Mouse (Mus musculus) stomach, embryonic 15.5 days (tissue): ENCODE measurements around the gene Gbgt1. TPM values are rescaled to one million over a fixed set of nuclear protein-coding genes. Genes with fewer than 3 reads are reported as not detected.

Experiments used
- ATAC-seq: fragments of 200-750 bp; cut with Nextera tagmentation; 2 replicates; pipeline ENCODE4 v1.8.0; 2017; ENCODE audit warnings: low read depth, moderate number of reproducible peaks, moderate TSS enrichment; ENCODE audit not compliant: insufficient read depth, low FRiP score
- H3K27ac ChIP-seq: fragments of 300-500 bp; sonication (generic); 2 replicates; pipeline ENCODE4 v1.5.1; 2015; ENCODE audit warnings: mild to moderate bottlenecking, inconsistent platforms
- H3K27me3 ChIP-seq: fragments of 300-500 bp; sonication (generic); replicated peaks from 2 replicates; pipeline ENCODE4 v1.6.1; 2015; ENCODE audit warnings: inconsistent platforms
- H3K36me3 ChIP-seq: fragments of 300-500 bp; sonication (generic); 2 replicates; pipeline ENCODE4 v1.6.1; 2015; ENCODE audit warnings: inconsistent platforms
- H3K4me1 ChIP-seq: fragments of 300-500 bp; sonication (generic); 2 replicates; pipeline ENCODE4 v1.6.1; 2015; ENCODE audit warnings: inconsistent platforms
- H3K4me2 ChIP-seq: fragments of 300-500 bp; sonication (generic); 2 replicates; pipeline ENCODE4 v1.6.1; 2015; ENCODE audit warnings: mild to moderate bottlenecking, inconsistent platforms
- H3K4me3 ChIP-seq: fragments of 300-500 bp; sonication (generic); replicated peaks from 2 replicates; pipeline ENCODE4 v1.5.1; 2015; ENCODE audit warnings: inconsistent platforms
- H3K9ac ChIP-seq: fragments of 300-500 bp; sonication (generic); 2 replicates; pipeline ENCODE4 v1.6.1; 2015; ENCODE audit warnings: inconsistent platforms
- H3K9me3 ChIP-seq: fragments of 300-500 bp; sonication (generic); 2 replicates; pipeline ENCODE4 v1.6.1; 2016; ENCODE audit warnings: inconsistent platforms
- WGBS: fragments of 180-500 bp; shearing (Covaris S2); methylation state at CpG from one replicate; pipeline ENCODE4 v1.1.7; 2015; 5-methylcytosine and 5-hydroxymethylcytosine counted together
- polyA plus RNA-seq: library from polyadenylated mRNA; unstranded; fragments of >200 nt; fragmentation: Nextera tagmentation; extraction: Ambion mirVana; gene quantifications from 2 replicates; pipeline ENCODE4 v1.2.1, GENCODE M21; 2015

The Gbgt1 gene
- polyA plus RNA-seq, 1 experiment from 2014 or later: 3.2 TPM

DNA sequence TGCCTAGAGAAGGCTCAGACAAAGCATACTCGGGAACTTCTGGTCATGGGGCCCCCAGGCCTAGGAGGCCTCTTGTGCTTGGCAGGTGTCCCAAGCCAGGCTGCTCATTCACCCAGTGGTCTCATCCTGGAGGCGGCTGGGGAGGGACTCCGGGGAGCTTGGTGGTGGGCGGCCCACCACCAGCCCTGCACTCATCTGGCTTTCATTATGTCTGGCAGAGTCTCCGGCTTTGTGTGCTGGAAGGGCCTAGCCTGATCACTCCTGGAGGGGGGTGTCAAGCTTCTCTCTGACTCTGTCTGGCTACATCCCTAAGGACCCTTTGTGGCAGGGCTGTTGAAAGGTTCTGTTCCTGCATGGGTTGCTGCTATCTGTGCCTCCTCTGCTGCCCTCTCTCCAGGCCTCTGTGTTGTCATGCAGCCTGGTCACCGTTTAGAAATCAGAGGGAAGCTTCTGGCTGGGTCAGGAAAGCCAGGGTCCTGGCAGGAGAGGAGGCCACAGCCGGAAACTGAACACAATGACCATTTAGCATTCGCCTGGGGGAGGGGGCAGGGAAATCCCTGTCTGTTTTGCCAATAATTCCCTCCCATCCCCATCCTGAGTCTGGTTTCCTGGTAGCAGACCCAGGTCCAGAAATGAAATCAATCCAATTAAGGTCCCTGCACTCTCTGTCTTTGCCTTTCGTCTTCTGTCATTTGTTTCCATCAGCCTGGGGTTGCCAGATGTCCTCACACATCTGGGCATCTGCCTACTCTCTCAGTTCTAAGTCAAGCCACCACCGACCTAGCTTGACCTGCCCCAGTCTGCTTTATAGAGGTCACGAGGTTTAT, 38.0 kb downstream of the Gbgt1 start:
- WGBS: 41% methylated on average over 11 of the region's 11 CpGs
- ATAC-seq: 0 out of 2 replicates have a peak, but pooled peaks have one; percentile 5
- H3K4me1 ChIP-seq: peaks cover 69% of the 10 kb centered on the region

DNA sequence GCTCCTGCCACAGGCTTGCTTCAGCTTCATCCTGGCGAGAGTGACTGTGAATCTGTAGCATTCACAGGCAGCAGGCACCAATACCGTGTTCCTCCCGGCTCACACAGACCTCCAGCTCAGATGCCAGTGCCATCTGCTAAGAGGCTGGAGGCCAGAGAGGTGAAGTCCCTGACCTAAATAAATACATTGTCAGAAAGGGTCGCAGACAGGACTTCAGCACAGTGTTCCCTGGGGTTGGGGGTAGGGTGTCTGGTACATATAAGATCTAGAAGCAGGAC, 38.5 kb downstream of the Gbgt1 start:
- Histone ChIP-seq H3K36me3 (no peaks in the 10 kb centered on the region), H3K4me3 (no peak overlapping the region), H3K9ac (no peak overlapping the region), H3K27me3 (no peaks in the 10 kb centered on the region), H3K27ac (peak overlapping the region; percentile 82), H3K9me3 (no peaks in the 10 kb centered on the region), H3K4me2 (peak overlapping the region; percentile 87; the same call in 1 of the 2 replicates), H3K4me1 (peaks cover 74% of the 10 kb centered on the region)
- WGBS: 51% methylated on average over 4 of the region's 4 CpGs
- no peak for ATAC-seq

More for the DNA sequence above, 38.0 kb downstream of the Gbgt1 start:
- Histone ChIP-seq H3K27ac (peak overlapping the region; percentile 82), H3K36me3 (no peaks in the 10 kb centered on the region), H3K9me3 (no peaks in the 10 kb centered on the region), H3K4me3 (peak overlapping the region; percentile 69), H3K4me2 (peak overlapping the region; percentile 87), H3K9ac (no peak overlapping the region), H3K27me3 (no peaks in the 10 kb centered on the region)

DNA sequence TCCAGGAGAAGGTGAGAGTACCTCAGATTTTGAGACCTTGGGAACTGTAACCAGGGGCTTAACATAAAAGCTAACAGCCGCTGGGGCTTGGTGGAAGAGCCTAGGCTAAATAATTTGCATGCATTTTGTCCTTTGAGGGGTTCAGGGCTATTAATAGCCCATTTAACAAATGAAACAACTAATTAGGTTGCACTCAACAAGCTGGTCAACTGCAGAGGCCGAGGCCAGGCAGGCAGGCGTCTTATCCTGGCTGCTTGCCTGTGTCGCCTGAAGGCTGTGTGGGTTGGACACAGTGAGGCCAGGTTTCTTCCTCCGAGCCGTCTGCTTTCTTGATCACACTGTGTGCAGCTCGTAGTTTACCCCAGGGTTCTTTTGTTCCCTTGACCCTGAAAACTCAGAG, 39.0 kb downstream of the Gbgt1 start:
- Histone ChIP-seq H3K36me3 (no peaks in the 10 kb centered on the region), H3K9ac (no peak overlapping the region), H3K9me3 (no peaks in the 10 kb centered on the region), H3K4me3 (no peak overlapping the region), H3K27ac (peak overlapping the region; percentile 82), H3K27me3 (no peaks in the 10 kb centered on the region), H3K4me1 (peaks cover 75% of the 10 kb centered on the region), H3K4me2 (peak overlapping the region; percentile 87; the same call in 1 of the 2 replicates)
- WGBS: 51% methylated on average over 7 of the region's 7 CpGs
- ATAC-seq: no peak

DNA sequence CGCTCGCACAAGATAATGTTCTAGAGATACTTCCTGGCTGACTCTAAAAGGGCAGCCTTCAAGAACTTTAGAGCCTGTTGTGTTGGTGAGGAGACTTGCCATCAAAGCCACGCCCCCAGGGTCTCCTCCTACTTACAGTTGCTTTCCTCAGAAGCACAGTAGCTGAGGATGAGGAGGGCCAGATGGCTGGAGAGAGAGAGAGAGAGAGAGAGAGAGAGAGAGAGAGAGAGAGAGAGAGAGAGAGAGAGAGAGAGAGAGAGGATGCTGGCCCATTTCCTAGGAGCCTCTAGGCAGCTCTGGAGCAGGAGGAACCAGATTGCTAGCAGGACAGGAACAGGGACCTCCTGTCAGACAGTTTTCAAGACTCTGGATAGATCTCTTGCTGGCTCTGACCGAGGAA, 39.5 kb downstream of the Gbgt1 start:
- H3K9me3 ChIP-seq: no peaks in the 10 kb centered on the region
- H3K4me3 ChIP-seq: no peak overlapping the region
- peaks cover 75% of the 10 kb centered on the region for H3K4me1 ChIP-seq
- H3K36me3 ChIP-seq: no peaks in the 10 kb centered on the region
- 42% methylated on average over 4 of the region's 4 CpGs for WGBS
- H3K4me2 ChIP-seq: peak overlapping the region; percentile 87; the same call in 1 of the 2 replicates
- no peak overlapping the region for H3K9ac ChIP-seq
- peak overlapping the region; percentile 82 for H3K27ac ChIP-seq
- no peaks in the 10 kb centered on the region for H3K27me3 ChIP-seq
- no peak for ATAC-seq

DNA sequence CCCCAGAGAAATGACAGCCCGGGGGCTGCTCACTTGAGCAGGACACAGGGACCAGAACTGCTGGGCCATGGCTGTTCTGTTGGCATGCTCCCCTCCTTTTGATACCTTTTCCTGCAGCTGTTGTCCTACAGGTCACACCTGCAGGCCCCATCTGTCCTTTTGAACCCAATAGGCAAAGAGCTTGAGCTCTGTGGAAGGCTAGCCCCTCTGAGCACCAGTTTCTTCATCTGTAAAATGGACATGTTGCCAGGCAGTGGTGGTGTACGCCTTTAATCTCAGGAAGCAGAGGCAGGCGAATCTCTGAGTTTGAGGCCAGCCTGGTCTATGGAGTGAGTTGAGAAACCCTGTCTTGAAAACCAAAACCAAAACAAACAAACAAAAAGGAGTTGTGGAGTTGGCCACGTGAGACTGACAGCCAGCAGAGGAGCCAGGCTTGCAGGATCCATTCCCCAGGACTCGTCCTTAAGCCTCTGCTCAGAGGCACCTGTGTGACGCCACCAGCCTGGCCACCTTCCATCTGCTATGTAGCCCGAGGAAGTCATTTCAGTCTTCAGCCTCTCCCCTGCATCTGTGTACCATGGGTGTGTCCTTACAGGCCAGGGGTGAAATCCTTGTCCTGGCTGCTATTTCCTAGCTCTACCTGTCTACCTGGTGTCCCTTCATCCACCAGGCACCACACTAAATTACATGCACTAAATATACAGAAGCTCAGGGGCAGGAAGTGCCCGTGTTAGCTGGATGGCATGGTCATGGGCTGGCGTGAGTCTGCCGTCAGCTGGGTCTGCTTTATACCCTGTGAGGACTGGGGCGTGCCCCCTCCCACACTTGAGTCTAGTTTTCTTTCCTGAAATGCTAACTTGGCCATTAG, 40.3 kb downstream of the Gbgt1 start:
- peaks cover 76% of the 10 kb centered on the region for H3K4me1 ChIP-seq
- no peaks in the 10 kb centered on the region for H3K27me3 ChIP-seq
- no peaks in the 10 kb centered on the region; the same call in 1 of the 2 replicates for H3K36me3 ChIP-seq
- H3K9ac ChIP-seq: no peak overlapping the region; the same call in 1 of the 2 replicates
- 72% methylated on average over 11 of the region's 11 CpGs for WGBS
- H3K4me3 ChIP-seq: no peak overlapping the region
- no peak overlapping the region for H3K4me2 ChIP-seq
- H3K27ac ChIP-seq: peak overlapping the region; percentile 63
- H3K9me3 ChIP-seq: no peaks in the 10 kb centered on the region
- ATAC-seq: no peak

DNA sequence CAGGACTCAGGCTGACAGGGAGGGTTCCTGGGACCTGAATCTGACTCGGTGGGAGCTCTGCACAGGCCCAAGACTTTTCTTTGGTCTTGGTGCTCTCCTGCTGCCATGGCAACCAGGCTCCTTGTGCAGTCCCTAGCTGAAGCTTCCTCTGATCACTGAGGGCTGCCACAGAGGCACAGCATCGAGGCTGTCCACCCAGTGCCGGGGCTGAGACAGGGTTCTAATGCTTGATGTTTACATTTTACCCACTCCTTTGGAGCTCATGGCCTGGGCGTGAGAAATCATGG, 40.9 kb downstream of the Gbgt1 start:
- WGBS: 42% methylated on average over 4 of the region's 4 CpGs
- Histone ChIP-seq H3K9me3 (no peaks in the 10 kb centered on the region), H3K27ac (peak overlapping the region; percentile 35), H3K4me2 (no peak overlapping the region), H3K9ac (no peak overlapping the region), H3K36me3 (peaks cover 4% of the 10 kb centered on the region), H3K27me3 (no peaks in the 10 kb centered on the region), H3K4me1 (peaks cover 76% of the 10 kb centered on the region), H3K4me3 (no peak overlapping the region)
- no peak for ATAC-seq

DNA sequence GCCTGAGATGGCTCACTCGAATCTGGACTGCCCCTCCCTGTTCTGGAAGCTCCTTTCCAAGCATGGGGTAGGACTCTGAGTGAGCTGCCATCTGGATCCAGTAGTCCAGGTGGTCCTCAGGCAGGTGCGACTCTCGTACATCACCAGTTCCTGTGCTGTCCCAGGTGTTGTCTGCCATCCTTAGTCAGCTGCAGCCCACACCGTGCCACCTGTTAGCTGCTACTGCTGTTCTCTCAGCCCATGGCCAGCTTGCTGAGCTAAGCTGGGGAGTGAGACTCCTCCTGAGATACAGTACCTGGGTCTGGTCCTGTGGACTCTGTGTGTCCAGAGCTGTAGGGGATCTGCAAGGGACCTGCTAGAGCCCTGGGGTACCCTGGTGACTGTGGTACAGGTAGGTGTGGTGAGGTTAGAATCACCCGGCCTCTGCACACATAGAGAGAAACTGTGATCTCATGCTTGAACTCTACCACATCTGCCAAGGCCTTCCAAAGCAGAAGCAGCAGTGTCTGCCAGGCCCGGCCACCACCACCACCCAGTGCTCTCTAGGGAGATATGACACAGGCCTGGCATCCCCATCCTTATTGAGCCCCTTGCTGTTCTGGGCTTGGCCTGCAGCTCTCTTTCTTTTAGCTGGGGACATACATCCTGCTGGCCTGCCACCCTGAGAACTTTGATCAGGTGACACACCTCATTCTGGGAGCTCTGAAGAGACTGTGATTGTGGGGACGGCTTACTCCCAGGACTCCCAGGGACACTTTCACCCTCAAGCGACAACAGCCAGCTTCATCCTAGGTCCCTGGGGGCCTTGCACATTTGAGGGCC, 41.5 kb downstream of the Gbgt1 start:
- no peak overlapping the region for H3K4me2 ChIP-seq
- no peak for ATAC-seq
- no peaks in the 10 kb centered on the region for H3K27me3 ChIP-seq
- peaks cover 70% of the 10 kb centered on the region for H3K4me1 ChIP-seq
- H3K9ac ChIP-seq: no peak overlapping the region
- peaks cover 7% of the 10 kb centered on the region for H3K36me3 ChIP-seq
- H3K9me3 ChIP-seq: no peaks in the 10 kb centered on the region
- peak overlapping the region; percentile 67; the same call in 1 of the 2 replicates for H3K27ac ChIP-seq
- no peak overlapping the region for H3K4me3 ChIP-seq
- 74% methylated on average over 8 of the region's 8 CpGs for WGBS

DNA sequence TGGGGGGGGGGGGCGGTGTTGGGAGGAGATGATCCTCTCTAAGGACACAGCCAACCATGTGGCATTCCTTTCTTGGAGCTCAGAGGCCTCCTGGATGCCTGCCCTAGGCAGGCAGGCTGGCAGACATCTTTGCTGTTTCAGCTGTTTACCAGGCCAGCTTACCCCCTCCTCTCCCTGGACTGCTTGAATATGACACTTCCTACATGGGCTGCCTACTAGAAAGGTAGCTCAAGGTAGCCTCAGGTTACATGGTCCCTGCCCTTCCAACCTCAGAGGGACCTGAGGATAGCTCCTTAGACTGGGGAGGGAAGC, 42.1 kb downstream of the Gbgt1 start:
- ATAC-seq: no peak
- WGBS: 50% methylated on average over 1 of the region's 1 CpGs

DNA sequence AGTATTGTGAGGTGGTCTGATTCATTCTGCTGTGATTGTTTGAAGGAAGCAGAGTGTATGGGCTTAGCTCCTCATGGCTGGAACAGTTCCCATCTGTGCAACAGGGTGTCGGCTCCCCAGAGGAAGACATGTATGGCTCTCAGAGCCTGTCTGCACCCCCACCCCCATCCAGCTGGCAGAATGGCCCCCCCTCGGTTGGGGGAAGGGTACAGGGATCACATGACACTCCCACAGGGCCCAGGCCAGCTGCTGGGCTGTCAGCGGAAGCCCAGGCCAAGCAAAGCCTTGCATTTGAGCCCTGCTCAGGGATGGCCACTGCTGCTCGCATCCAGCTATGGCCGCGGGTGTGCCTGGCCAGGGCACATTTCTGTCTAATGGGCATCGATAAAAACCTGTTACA, 42.5 kb downstream of the Gbgt1 start:
- H3K4me3 ChIP-seq: no peak overlapping the region
- H3K36me3 ChIP-seq: peaks cover 13% of the 10 kb centered on the region
- no peaks in the 10 kb centered on the region for H3K27me3 ChIP-seq
- peak overlapping the region; percentile 67 for H3K27ac ChIP-seq
- no peak overlapping the region for H3K9ac ChIP-seq
- H3K9me3 ChIP-seq: no peaks in the 10 kb centered on the region
- peaks cover 63% of the 10 kb centered on the region for H3K4me1 ChIP-seq
- WGBS: 42% methylated on average over 7 of the region's 7 CpGs
- H3K4me2 ChIP-seq: peak overlapping the region; percentile 17
- 0 out of 2 replicates have a peak, but pooled peaks have one; percentile 23 for ATAC-seq

More for the DNA sequence above, 42.1 kb downstream of the Gbgt1 start:
- H3K4me3 ChIP-seq: no peak overlapping the region
- no peak overlapping the region for H3K4me2 ChIP-seq
- H3K4me1 ChIP-seq: peaks cover 67% of the 10 kb centered on the region
- peaks cover 9% of the 10 kb centered on the region for H3K36me3 ChIP-seq
- peak overlapping the region; percentile 67 for H3K27ac ChIP-seq
- H3K9me3 ChIP-seq: no peaks in the 10 kb centered on the region
- H3K9ac ChIP-seq: no peak overlapping the region
- H3K27me3 ChIP-seq: no peaks in the 10 kb centered on the region

DNA sequence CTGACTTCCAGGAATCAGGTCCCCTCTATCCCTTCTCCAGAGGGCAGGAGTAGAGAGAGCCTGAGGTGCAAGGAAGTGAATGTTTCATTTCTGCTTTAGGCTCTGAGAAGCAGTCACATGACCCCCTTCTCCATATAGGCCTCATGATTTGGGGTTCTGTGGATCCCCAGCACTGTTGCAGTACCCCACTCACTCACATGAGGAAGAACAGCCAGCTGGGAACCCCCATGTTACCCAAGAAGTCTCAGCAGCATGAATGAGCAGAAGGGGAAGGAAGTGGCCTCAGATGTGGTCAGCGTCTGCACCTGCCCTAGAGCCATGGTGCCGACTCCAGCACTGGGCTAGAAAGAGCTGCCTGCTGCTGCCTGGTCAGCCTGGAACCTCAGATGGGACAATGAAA, 43.3 kb downstream of the Gbgt1 start:
- Histone ChIP-seq H3K4me2 (no peak overlapping the region), H3K9ac (no peak overlapping the region), H3K9me3 (no peaks in the 10 kb centered on the region), H3K4me3 (no peak overlapping the region), H3K27me3 (no peaks in the 10 kb centered on the region), H3K27ac (peak overlapping the region; percentile 67), H3K4me1 (peaks cover 55% of the 10 kb centered on the region), H3K36me3 (peaks cover 18% of the 10 kb centered on the region)
- 73% methylated on average over 2 of the region's 2 CpGs for WGBS
- ATAC-seq: no peak

DNA sequence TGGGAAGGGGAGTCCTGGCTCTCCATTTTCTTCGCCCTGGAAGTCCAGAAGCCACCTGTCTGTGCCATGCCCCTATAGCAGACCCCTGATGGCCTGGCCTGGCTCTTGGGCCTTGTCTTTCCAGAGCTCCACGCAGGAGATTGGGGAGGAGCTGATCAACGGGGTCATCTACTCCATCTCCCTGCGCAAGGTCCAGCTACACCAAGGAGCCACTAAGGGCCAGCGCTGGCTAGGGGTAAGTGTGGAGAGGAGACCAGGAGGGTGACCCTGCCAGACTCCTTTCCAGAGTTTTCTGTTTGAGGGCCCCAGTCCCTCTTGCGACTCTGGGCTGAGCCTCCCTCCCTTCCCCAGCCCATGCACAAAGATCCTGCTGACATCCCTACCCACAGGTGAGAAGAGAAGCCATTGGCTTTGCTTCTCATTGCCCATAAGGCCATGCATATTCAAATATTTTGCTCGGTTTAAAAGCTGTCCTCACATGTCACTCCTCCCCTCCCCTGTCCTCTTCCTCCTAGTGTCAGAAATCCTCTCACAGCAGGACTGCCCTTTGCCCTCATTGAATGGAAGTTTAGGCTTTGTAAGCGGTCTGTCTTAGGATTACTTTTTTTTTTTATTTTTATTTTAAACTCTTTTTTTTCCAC, 44.0 kb downstream of the Gbgt1 start:
- Histone ChIP-seq H3K36me3 (peaks cover 25% of the 10 kb centered on the region), H3K4me3 (no peak overlapping the region), H3K27me3 (no peaks in the 10 kb centered on the region), H3K27ac (no peak overlapping the region), H3K4me1 (peaks cover 48% of the 10 kb centered on the region), H3K9me3 (no peaks in the 10 kb centered on the region), H3K4me2 (no peak overlapping the region), H3K9ac (no peak overlapping the region)
- no peak for ATAC-seq
- 75% methylated on average over 8 of the region's 8 CpGs for WGBS
